Mouse (Mus musculus) frontal cortex, adult (tissue): ENCODE results near the gene 2310034G01Rik.

Experiments used
- ATAC-seq: cut with Nextera tagmentation; 2 replicates; pipeline ENCODE4 v1.9.2; 2017; ENCODE audit warnings: mild to moderate bottlenecking, moderate library complexity, mixed read lengths; ENCODE audit not compliant: low TSS enrichment

The 2310034G01Rik gene

DNA sequence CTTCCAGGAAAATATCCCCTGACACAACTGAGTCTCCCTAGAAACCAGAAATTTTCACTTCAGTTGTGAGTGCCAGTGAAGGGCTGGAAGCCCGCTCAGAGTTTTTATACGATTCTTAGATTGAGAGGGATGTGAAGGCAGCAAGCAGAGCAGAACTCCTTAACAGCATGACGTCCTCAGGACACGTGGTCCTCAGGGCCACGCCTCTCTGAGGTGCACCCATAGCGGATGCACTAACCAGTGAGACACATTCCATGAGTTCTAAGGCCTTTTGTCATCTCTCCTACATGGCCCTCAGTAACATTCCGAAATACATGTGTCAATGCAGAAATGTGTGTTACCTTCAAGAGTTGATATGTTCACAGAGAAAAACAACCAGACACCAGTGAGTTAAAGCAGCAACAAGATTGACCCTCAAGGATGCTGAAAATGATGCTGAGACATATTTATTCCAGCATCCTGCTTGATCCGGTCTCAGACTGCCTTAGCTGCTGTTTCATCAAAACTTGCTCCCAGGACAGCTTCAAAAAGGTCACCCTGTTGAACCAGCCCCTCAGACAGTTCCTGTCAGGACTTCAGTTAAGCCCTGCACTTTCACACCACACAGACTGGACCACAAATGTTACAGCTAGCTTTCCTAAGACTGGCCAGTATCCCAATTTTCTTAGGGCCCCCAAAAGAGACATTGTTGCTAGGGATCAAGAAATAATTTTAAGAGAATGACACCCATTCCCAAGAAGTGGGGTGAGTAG is 49.6 kb downstream of the 2310034G01Rik start:
- no peak for ATAC-seq
